Mouse (Mus musculus) midbrain, embryonic 16.5 days (tissue): ENCODE results near the gene Spag4. TPM values are rescaled to one million over a fixed set of nuclear protein-coding genes. Genes with fewer than 3 reads are reported as not detected.

Source experiments
- ATAC-seq: fragments of 200-750 bp; cut with Nextera tagmentation; 2 replicates; pipeline ENCODE4 v1.8.0; 2017; ENCODE audit warnings: moderate TSS enrichment
- H3K27ac ChIP-seq: fragments of 300-500 bp; sonication (generic); 2 replicates; pipeline ENCODE4 v1.5.1; 2014; ENCODE audit warnings: mild to moderate bottlenecking, low read length, mixed read lengths
- H3K27me3 ChIP-seq: fragments of 300-500 bp; sonication (generic); 2 replicates; pipeline ENCODE4 v1.6.1; 2014; ENCODE audit warnings: low read depth, low read length, mixed read lengths; ENCODE audit not compliant: control insufficient read depth, insufficient read depth
- H3K36me3 ChIP-seq: fragments of 300-500 bp; sonication (generic); 2 replicates; pipeline ENCODE4 v1.6.1; 2014; ENCODE audit warnings: mild to moderate bottlenecking, low read length, moderate library complexity, mixed read lengths; ENCODE audit not compliant: control insufficient read depth, insufficient read depth
- H3K4me1 ChIP-seq: fragments of 300-500 bp; sonication (generic); 2 replicates; pipeline ENCODE4 v1.6.1; 2014; ENCODE audit warnings: mild to moderate bottlenecking, low read length, mixed read lengths; ENCODE audit not compliant: control insufficient read depth, insufficient read depth
- H3K4me2 ChIP-seq: fragments of 300-500 bp; sonication (generic); 2 replicates; pipeline ENCODE4 v1.6.1; 2014; ENCODE audit warnings: mild to moderate bottlenecking, low read length, mixed read lengths
- H3K4me3 ChIP-seq: fragments of 300-500 bp; sonication (generic); 2 replicates; pipeline ENCODE4 v1.5.1; 2014; ENCODE audit warnings: low read depth, mild to moderate bottlenecking, low read length, moderate library complexity, mixed read lengths
- H3K9ac ChIP-seq: fragments of 300-500 bp; sonication (generic); 2 replicates; pipeline ENCODE4 v1.6.1; 2014; ENCODE audit warnings: low read depth, low read length, mixed read lengths
- H3K9me3 ChIP-seq: fragments of 300-500 bp; sonication (generic); replicated peaks from 2 replicates; pipeline ENCODE4 v1.6.1; 2014; ENCODE audit warnings: mild to moderate bottlenecking, low read length, mixed read lengths; ENCODE audit not compliant: control insufficient read depth, poor library complexity, severe bottlenecking
- WGBS: fragments of 180-500 bp; shearing (Covaris S2); extraction: QIAGEN DNeasy Blood & Tissue Kit; methylation state at CpG from one replicate; pipeline ENCODE4 v1.1.7; 2014; 5-methylcytosine and 5-hydroxymethylcytosine counted together
- polyA plus RNA-seq: library from polyadenylated mRNA; unstranded; fragments of >200 nt; fragmentation: Nextera tagmentation; extraction: Ambion mirVana; gene quantifications from 2 replicates; pipeline ENCODE4 v1.2.1, GENCODE M21; 2015

The Spag4 gene
- polyA plus RNA-seq, result 7.2 and 7.8 TPM in 2 replicates

DNA sequence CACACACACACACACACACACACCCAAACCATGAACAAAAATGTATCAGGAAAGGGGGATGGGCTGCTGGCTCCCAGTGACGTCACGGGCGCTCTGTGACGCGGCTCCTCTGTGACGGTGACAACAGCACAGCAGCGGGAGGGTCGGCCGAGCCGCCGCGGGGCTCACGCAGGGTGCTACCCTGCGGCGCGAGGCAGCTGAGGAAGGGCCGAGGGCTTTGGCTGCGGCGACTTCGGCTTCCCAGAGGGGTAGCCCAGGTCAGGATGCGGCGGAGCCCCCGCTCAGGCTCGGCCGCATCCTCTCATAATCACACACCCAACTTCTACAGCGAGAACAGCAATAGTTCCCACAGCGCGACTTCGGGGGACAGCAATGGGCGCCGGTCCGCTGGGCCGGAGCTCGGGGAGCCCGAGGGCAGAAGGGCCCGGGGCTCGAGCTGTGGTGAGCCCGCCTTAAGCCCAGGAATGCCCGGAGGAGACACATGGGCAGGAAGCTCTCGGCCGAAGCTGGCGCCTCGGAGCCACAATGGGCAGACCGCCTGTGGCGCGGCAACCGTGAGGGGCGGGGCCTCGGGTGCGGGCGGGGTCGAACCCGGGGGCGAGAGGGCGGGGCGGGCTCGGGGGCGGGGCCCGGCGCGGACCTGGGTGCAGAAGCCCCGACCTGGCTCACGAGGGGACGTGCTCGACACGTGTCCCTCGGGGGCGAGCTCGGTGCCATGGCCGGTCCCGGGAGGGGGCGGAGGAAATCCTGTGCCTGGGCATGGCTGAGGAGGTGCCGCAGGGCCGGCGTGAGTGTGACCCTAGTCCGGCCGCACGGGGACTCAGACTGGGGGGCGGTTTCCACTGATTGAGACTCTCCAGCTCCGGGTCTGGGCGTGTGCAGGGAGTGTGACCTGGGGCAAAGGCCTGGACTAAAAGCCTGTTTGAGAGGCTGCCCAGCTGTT lies at the start of gene Spag4:
Gene Spag4, plus strand, starts transcription at position 77 of the 943 bp plus-strand sequence.
- 0% methylated on average over 69 of the region's 81 CpGs for WGBS
- peak within 1 kb of the TSS; percentile 80 for H3K4me3 ChIP-seq
- ATAC-seq, result peak; percentile 74

GRCm38 (mm10) chr2:156018106-156018505 lies 46.9 kb upstream of the Spag4 start:
- Histone ChIP-seq H3K4me2 (no peak overlapping the region), H3K9ac (no peak overlapping the region), H3K36me3 (peaks cover 54% of the 10 kb centered on the region)

More for the DNA sequence above, at the start of gene Spag4:
- Histone ChIP-seq H3K9me3 (no peaks in the 10 kb centered on the region), H3K4me1 (peaks cover 10% of the 10 kb centered on the region), H3K9ac (peak within 1 kb of the TSS; percentile 85), H3K27me3 (no peaks in the 10 kb centered on the region), H3K36me3 (peaks cover 15% of the 10 kb centered on the region), H3K4me2 (peak within 1 kb of the TSS; percentile 97), H3K27ac (peak within 1 kb of the TSS; percentile 83)

GRCm38 (mm10) chr2:156021219-156021618 lies 43.8 kb upstream of the Spag4 start:
- WGBS, result 92% methylated on average over 8 of the region's 8 CpGs
- Histone ChIP-seq H3K4me3 (no peak overlapping the region), H3K4me1 (no peaks in the 10 kb centered on the region)

More at GRCm38 (mm10) chr2:156018106-156018505, 46.9 kb upstream of the Spag4 start:
- Histone ChIP-seq H3K27me3 (no peaks in the 10 kb centered on the region), H3K9me3 (no peaks in the 10 kb centered on the region), H3K4me1 (no peaks in the 10 kb centered on the region), H3K27ac (no peak overlapping the region), H3K4me3 (no peak overlapping the region)
- no peak for ATAC-seq
- 92% methylated on average over 3 of the region's 3 CpGs for WGBS

DNA sequence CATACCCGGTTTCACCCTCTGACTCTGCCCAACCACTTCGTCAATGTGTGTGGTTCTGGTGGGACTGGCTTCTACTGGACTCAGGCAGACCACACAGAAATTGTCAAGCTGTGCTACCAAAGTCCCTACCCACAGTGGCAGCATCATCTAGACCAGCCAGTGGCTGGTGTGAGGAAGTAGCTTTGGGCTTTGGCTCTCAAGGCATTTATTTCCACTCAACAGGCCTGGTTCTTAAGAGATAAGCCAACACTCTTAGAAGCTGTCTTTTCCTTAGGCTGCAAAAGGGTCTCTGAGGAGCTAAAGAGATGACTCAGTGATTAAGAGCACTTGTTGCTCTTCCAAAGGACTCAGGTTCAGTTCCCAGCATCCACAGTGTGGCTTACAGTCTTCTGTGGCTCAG lies 43.2 kb upstream of the Spag4 start:
- no peak overlapping the region for H3K27ac ChIP-seq
- H3K9me3 ChIP-seq, result no peaks in the 10 kb centered on the region
- H3K4me3 ChIP-seq, result no peak overlapping the region
- 95% methylated on average over 2 of the region's 2 CpGs for WGBS
- H3K27me3 ChIP-seq, result no peaks in the 10 kb centered on the region
- no peak for ATAC-seq
- no peaks in the 10 kb centered on the region for H3K4me1 ChIP-seq
- H3K4me2 ChIP-seq, result no peak overlapping the region
- H3K9ac ChIP-seq, result no peak overlapping the region
- peaks cover 19% of the 10 kb centered on the region for H3K36me3 ChIP-seq

More at GRCm38 (mm10) chr2:156021219-156021618, 43.8 kb upstream of the Spag4 start:
- H3K9me3 ChIP-seq, result no peaks in the 10 kb centered on the region
- no peak overlapping the region for H3K27ac ChIP-seq
- no peak for ATAC-seq
- H3K36me3 ChIP-seq, result peaks cover 23% of the 10 kb centered on the region
- H3K27me3 ChIP-seq, result no peaks in the 10 kb centered on the region
- H3K4me2 ChIP-seq, result no peak overlapping the region
- H3K9ac ChIP-seq, result no peak overlapping the region

DNA sequence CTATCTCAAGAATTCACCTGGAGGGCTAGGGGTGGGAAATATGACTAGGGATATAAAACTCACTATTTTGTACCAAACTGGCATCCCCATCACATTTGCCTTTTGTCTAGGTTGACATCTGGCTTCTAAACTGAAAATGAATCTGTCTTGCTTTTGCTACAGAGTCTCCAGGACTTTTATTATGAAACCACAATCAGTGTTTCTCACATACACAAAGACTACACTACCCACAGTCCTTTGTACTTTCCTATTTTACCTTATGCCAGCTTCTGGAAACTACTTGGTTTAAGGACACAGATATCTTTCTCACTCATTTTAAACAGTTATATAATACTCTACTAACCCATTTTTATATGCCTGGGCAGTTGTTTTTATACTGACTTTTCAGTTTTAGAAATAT lies 39.5 kb upstream of the Spag4 start:
- Histone ChIP-seq H3K9me3 (no peaks in the 10 kb centered on the region), H3K4me1 (no peaks in the 10 kb centered on the region), H3K27me3 (no peaks in the 10 kb centered on the region), H3K4me3 (no peak overlapping the region), H3K27ac (no peak overlapping the region), H3K36me3 (no peaks in the 10 kb centered on the region), H3K9ac (no peak overlapping the region), H3K4me2 (no peak overlapping the region)
- no peak for ATAC-seq

DNA sequence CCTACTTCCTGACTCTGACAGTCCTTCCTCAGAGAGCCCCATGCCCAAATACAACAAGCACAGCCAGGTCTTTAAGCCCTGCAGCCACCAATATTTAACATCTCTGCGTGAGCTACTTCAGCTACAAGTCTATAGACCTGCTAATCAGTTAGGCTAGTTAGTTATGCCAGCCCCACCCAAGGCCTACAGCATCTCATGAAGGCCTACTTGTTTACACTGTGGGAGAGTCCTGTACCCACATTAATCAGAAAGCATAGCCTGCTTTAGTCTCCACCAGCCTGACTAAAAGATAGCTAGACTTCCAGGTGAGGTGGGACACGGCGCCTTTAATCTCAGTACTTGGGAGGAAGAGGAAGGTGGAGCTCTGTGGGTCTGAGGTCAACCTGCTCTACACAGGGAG lies 25.6 kb upstream of the Spag4 start:
- Histone ChIP-seq H3K27me3 (no peaks in the 10 kb centered on the region), H3K27ac (no peak overlapping the region), H3K4me1 (no peaks in the 10 kb centered on the region), H3K4me3 (no peak overlapping the region), H3K9ac (no peak overlapping the region), H3K9me3 (no peaks in the 10 kb centered on the region), H3K36me3 (no peaks in the 10 kb centered on the region), H3K4me2 (no peak overlapping the region)
- WGBS, result 91% methylated on average over 3 of the region's 3 CpGs
- no peak for ATAC-seq

DNA sequence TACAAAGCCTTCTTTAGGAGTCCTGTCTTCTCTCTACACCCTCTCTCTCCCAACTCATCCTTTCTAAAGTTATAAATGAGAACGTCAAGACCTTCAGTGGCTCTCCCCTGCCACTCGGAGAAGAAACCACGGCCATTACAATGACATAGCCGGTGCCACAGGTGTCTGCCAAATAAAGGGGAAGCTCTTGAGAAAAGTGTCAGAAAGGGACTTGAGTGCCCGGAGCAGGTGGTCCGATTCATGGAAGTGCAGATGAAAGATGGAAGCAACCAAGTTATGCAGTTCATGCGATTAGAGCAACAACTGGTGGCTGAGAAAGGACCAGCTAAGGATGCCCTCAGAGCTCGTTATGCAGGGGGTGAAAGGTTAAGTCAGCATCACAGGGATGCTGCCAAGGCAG lies 22.1 kb upstream of the Spag4 start:
- ATAC-seq, result no peak

DNA sequence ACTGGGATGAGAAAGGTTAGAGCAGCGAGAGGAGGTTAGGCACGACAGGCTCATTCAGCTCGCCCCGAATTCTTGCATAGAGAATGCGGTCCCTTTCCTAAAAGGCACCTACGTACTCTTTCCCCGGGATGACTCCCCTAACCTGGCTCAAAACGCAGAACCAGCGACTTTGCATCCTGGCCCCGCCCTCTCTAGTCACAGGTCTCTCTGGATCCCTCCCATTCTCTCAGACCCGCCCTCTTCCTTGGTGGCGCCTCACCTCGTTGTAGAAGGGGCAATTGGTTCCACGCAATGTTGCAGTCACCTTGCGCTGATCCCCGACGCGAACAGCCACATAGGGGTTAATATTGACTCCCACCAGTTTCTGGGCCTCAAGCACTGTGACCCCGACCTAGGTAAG lies 17.0 kb upstream of the Spag4 start:
- Histone ChIP-seq H3K9me3 (no peaks in the 10 kb centered on the region), H3K27ac (no peak overlapping the region), H3K4me2 (peak overlapping the region; percentile 27; the same call in 1 of the 2 replicates), H3K9ac (no peak overlapping the region), H3K27me3 (no peaks in the 10 kb centered on the region), H3K36me3 (no peaks in the 10 kb centered on the region), H3K4me3 (no peak overlapping the region), H3K4me1 (no peaks in the 10 kb centered on the region)
- WGBS, result 9% methylated on average over 19 of the region's 19 CpGs
- no peak for ATAC-seq

More for the DNA sequence above, 22.1 kb upstream of the Spag4 start:
- H3K36me3 ChIP-seq, result no peaks in the 10 kb centered on the region
- no peak overlapping the region for H3K27ac ChIP-seq
- no peak overlapping the region for H3K9ac ChIP-seq
- H3K4me1 ChIP-seq, result no peaks in the 10 kb centered on the region
- no peaks in the 10 kb centered on the region for H3K27me3 ChIP-seq
- no peak overlapping the region for H3K4me2 ChIP-seq
- WGBS, result 78% methylated on average over 8 of the region's 8 CpGs
- H3K9me3 ChIP-seq, result no peaks in the 10 kb centered on the region
- H3K4me3 ChIP-seq, result no peak overlapping the region

DNA sequence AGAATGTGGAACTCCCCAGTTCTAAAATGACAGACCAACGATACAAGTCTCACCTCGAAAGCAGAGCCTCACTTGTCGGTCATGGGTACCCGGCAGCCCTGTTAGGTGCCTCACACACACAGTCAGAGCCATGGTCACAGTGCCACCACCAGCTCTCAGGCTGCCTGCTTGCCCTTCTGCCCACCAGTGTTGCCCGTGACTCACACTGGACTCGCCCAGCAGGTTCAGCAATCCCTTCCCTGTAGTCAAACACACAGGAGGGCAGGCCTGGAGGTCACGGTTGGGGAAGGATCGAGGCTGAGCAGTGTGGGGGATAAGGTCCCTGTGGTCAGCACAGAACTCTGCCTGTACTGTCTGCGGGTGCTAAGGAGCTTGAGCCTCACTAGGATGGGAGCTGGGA lies 12.2 kb upstream of the Spag4 start, which contains the start of gene Fer1l4:
Gene Fer1l4, minus strand, starts transcription at position 132 of the 400 bp plus-strand sequence.
- H3K27me3 ChIP-seq, result no peaks in the 10 kb centered on the region
- H3K4me1 ChIP-seq, result no peaks in the 10 kb centered on the region
- ATAC-seq, result no peak
- 87% methylated on average over 9 of the region's 9 CpGs for WGBS
- no peak within 1 kb of the TSS for H3K9ac ChIP-seq
- no peaks in the 10 kb centered on the region for H3K36me3 ChIP-seq
- no peak within 1 kb of the TSS for H3K4me2 ChIP-seq
- no peak within 1 kb of the TSS for H3K4me3 ChIP-seq
- H3K9me3 ChIP-seq, result no peaks in the 10 kb centered on the region
- H3K27ac ChIP-seq, result no peak within 1 kb of the TSS
